ENCODE assay signal across 7 mouse cellular contexts in the genomic region with DNA sequence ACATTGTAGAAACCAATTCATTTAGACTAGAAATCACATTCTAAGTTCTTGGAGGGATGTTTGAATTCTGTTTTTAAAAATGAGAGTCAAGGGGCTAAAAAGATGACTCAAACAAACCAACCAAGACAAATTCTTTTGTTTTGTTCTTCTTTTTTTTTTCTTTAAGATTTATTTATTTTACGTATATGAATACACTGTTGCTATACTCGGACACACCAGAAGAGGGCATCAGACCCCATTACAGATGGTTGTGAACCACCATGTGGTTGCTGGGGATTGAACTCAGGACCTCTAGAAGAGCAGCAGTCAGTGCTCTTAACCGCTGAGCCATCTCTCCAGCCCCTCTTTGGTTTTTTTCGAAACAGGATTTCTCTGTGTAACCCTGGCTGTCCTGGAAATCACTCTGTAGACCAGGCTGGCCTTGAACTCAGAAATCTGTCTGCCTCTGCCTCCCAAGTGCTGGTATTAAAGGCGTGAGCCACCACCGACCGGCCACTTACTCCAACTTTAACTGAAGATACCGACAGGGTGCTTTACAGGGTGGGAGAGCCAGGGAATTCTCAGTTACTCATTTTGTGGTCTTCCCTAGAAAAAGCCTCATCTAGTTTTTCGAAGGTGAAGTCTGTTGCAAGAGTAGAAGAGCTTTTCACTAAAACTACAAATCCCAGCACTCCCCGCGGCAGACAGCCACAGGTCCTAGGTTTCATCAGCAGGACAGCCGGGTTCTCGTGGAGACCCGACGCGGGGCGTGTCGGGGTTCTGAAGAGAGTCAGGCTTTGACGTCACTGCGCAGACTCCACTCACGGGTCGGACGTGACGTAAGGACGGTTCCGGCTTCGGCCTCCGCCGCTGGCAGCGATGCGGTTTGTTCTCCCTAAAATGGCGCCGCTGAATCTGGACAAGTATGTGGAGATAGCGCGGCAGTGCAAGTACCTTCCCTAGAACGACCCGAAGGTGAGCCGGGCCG. TPM values are rescaled to one million over a fixed set of nuclear protein-coding genes. Genes with fewer than 3 reads are reported as not detected.
DNase-seq lines count a peak whose midpoint lies in the region; ATAC-seq lines count a peak whose summit lies in the region.

No protein-coding gene starts in this region.

- H3K9me3 ChIP-seq in intestine, embryonic 15.5 days = no peaks in the 10 kb centered on the region
- no peaks in the 10 kb centered on the region for H3K9me3 ChIP-seq in midbrain, embryonic 10.5 days (replicated peaks)

- peak; percentile 96 for ATAC-seq in intestine, embryonic 15.5 days

- H3K4me1 ChIP-seq in intestine, embryonic 15.5 days (replicated peaks) = peaks cover 13% of the 10 kb centered on the region
- peaks cover 31% of the 10 kb centered on the region for H3K4me1 ChIP-seq in midbrain, embryonic 10.5 days

- intact Hi-C loops in gastrocnemius, postnatal 36 days (cut with DNase I) = no loop called here
- intact Hi-C loops in left cerebral cortex, postnatal 25 days (cut with DNase I) = no loop called here

- no peaks in the 10 kb centered on the region for H3K27me3 ChIP-seq in intestine, embryonic 15.5 days (replicated peaks)
- H3K27me3 ChIP-seq in midbrain, embryonic 10.5 days (ENCODE audit: low read depth, poor library complexity, severe bottlenecking) = no peaks in the 10 kb centered on the region

- H3K9ac ChIP-seq in intestine, embryonic 15.5 days = peak overlapping the region; percentile 69

- WGBS in intestine, embryonic 15.5 days = 6% methylated on average over 39 of the region's 39 CpGs
- WGBS in midbrain, embryonic 10.5 days = 5% methylated on average over 39 of the region's 39 CpGs

- H3K4me2 ChIP-seq in intestine, embryonic 15.5 days (replicated peaks) = peak overlapping the region; percentile 39

- H3K36me3 ChIP-seq in intestine, embryonic 15.5 days = no peaks in the 10 kb centered on the region
- H3K36me3 ChIP-seq in midbrain, embryonic 10.5 days = peaks cover 32% of the 10 kb centered on the region

- H3K27ac ChIP-seq in intestine, embryonic 15.5 days = peak overlapping the region; percentile 82
- H3K27ac ChIP-seq in midbrain, embryonic 10.5 days (replicated peaks) = peak overlapping the region; percentile 90

- peak overlapping the region; percentile 67 for H3K4me3 ChIP-seq in intestine, embryonic 15.5 days (replicated peaks)
- peak overlapping the region; percentile 71 for H3K4me3 ChIP-seq in midbrain, embryonic 10.5 days

- DNase-seq in adrenal gland, adult 2 months = peak; percentile 97
- peak; percentile 98 for DNase-seq in embryo, embryonic 11.5 days (ENCODE audit: low read depth, low spot score)
- peak; percentile 92 to 96 for DNase-seq in gastrocnemius, postnatal 36 days
- peak; percentile 98 to 99 for DNase-seq in left cerebral cortex, postnatal 25 days (ENCODE audit: low spot score in 2 of 2)
- DNase-seq in midbrain, embryonic 10.5 days (ENCODE audit: low spot score) = peak; percentile 97
- DNase-seq in right cerebral cortex, postnatal 4 days = peak; percentile 94

RNA-seq across cellular contexts. Expression of gene Rabepk, which starts 2.1 kb away (rescaled TPM):
- total RNA-seq in adrenal gland, adult 2 months (2021) = 10 to 100 TPM; 25.0 to 28.3 TPM
- polyA plus RNA-seq in adrenal gland, adult 2 months (2012; rRNA removed) = 27.1 and 32.6 TPM in 2 replicates
- total RNA-seq in gastrocnemius, postnatal 36 days (2021) = 1 to 10 TPM; 7.5 to 8.6 TPM
- polyA plus RNA-seq in intestine, embryonic 15.5 days (2015; fragmentation: Nextera tagmentation; extraction: Ambion mirVana) = 40.7 and 45.7 TPM in 2 replicates
- 10 to 100 TPM; 30.8 to 34.0 TPM for total RNA-seq in left cerebral cortex, postnatal 25 days (2021)
- polyA plus RNA-seq in midbrain, embryonic 10.5 days (2016; fragmentation: Nextera tagmentation; extraction: Ambion mirVana) = 40.3 and 41.6 TPM in 2 replicates

RNA-seq across cellular contexts. Expression of gene Fbxw2, which starts 24.3 kb away (rescaled TPM):
- total RNA-seq in adrenal gland, adult 2 months (2021) = 10 to 100 TPM; 58.1 to 70.1 TPM
- 29.3 and 30.9 TPM in 2 replicates for polyA plus RNA-seq in adrenal gland, adult 2 months (2012; rRNA removed)
- 10 to 100 TPM; 43.9 to 46.6 TPM for total RNA-seq in gastrocnemius, postnatal 36 days (2021)
- 68.3 and 71.4 TPM in 2 replicates for polyA plus RNA-seq in intestine, embryonic 15.5 days (2015; fragmentation: Nextera tagmentation; extraction: Ambion mirVana)
- 100 to 1,000 TPM in 1 of 2 experiments, 10 to 100 TPM in 1; 96.1 to 101 TPM for total RNA-seq in left cerebral cortex, postnatal 25 days (2021)
- 74.0 and 80.3 TPM in 2 replicates for polyA plus RNA-seq in midbrain, embryonic 10.5 days (2016; fragmentation: Nextera tagmentation; extraction: Ambion mirVana)

RNA-seq across cellular contexts. Expression of gene Hspa5, which starts 30.0 kb away (rescaled TPM):
- 100 to 1,000 TPM; 501 to 605 TPM for total RNA-seq in adrenal gland, adult 2 months (2021)
- 869 and 995 TPM in 2 replicates for polyA plus RNA-seq in adrenal gland, adult 2 months (2012; rRNA removed)
- 100 to 1,000 TPM; 168 to 180 TPM for total RNA-seq in gastrocnemius, postnatal 36 days (2021)
- 1,028 and 1,048 TPM in 2 replicates for polyA plus RNA-seq in intestine, embryonic 15.5 days (2015; fragmentation: Nextera tagmentation; extraction: Ambion mirVana)
- 100 to 1,000 TPM; 394 to 427 TPM for total RNA-seq in left cerebral cortex, postnatal 25 days (2021)
- 811 and 977 TPM in 2 replicates for polyA plus RNA-seq in midbrain, embryonic 10.5 days (2016; fragmentation: Nextera tagmentation; extraction: Ambion mirVana)

RNA-seq across cellular contexts. Expression of gene Gm34653, which starts 31.0 kb away (rescaled TPM):
- total RNA-seq in adrenal gland, adult 2 months (2021) = not detected
- polyA plus RNA-seq in adrenal gland, adult 2 months (2012; rRNA removed) = not detected in 2 replicates
- not detected for total RNA-seq in gastrocnemius, postnatal 36 days (2021)
- not detected in 2 replicates for polyA plus RNA-seq in intestine, embryonic 15.5 days (2015; fragmentation: Nextera tagmentation; extraction: Ambion mirVana)
- not detected for total RNA-seq in left cerebral cortex, postnatal 25 days (2021)
- not detected in 2 replicates for polyA plus RNA-seq in midbrain, embryonic 10.5 days (2016; fragmentation: Nextera tagmentation; extraction: Ambion mirVana)

RNA-seq across cellular contexts. Expression of gene Gapvd1, which starts 46.8 kb away (rescaled TPM):
- total RNA-seq in adrenal gland, adult 2 months (2021) = 10 to 100 TPM; 47.7 to 64.7 TPM
- 7.6 and 9.1 TPM in 2 replicates for polyA plus RNA-seq in adrenal gland, adult 2 months (2012; rRNA removed)
- total RNA-seq in gastrocnemius, postnatal 36 days (2021) = 10 to 100 TPM; 28.7 to 34.7 TPM
- 69.5 and 73.0 TPM in 2 replicates for polyA plus RNA-seq in intestine, embryonic 15.5 days (2015; fragmentation: Nextera tagmentation; extraction: Ambion mirVana)
- total RNA-seq in left cerebral cortex, postnatal 25 days (2021) = 100 to 1,000 TPM in 1 of 2 experiments, 10 to 100 TPM in 1; 97.4 to 101 TPM
- polyA plus RNA-seq in midbrain, embryonic 10.5 days (2016; fragmentation: Nextera tagmentation; extraction: Ambion mirVana) = 87.0 and 96.2 TPM in 2 replicates

Comparison
In these comparisons a context has a peak if more than half of its experiments do, and no peak if none do; other contexts are left out.
1. Peak in every context shown above with its lines: DNase-seq, ATAC-seq, H3K4me3 ChIP-seq and H3K27ac ChIP-seq.